ENCODE assay signal across 3 mouse cellular contexts in the genomic region with DNA sequence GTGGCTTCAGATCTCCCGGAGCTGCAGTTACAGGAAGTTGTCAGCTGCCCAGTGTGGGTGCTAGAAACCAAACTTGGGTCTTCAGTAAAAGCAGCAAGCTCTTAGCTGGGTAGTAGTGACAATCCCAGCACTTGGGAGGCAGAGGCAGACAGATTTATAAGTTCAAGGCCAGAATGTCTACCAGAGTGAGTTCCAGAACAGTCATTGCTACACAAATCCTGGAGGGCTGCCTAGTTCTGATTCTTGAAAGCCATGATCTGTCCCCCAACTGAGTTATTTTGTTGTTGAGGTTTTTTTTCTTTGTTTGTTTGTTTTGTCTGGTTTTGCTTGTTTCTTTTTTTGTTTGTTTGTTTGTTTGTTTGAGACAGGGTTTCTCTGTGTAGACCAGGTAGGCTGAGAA. TPM values are rescaled to one million over a fixed set of nuclear protein-coding genes. Genes with fewer than 3 reads are reported as not detected.
"Had no signal": no experiment of that assay in that cellular context is flagged by ENCODE, and none has a peak within 500 bp of the region (broad histone marks: within the 10 kb centered on the region; RNA-seq: fewer than 3 reads in every experiment).

No protein-coding gene starts in this region.

RNA-seq across cellular contexts. Expression of a gene that starts 11.0 kb away (rescaled TPM):
- total RNA-seq: monocyte, adult 5-6 weeks; neutrophil, adult 5-6 weeks had no signal
- polyA plus RNA-seq: myocyte had no signal
